Comparison of ENCODE assay signal across 13 mouse cellular contexts in genomic region chr7:109115929-109116328, GRCm38 (mm10). TPM values are rescaled to one million over a fixed set of nuclear protein-coding genes. Genes with fewer than 3 reads are reported as not detected.
DNase-seq lines count a peak whose midpoint lies in the region; ATAC-seq and TF ChIP-seq lines count a peak whose summit lies in the region.
"Had no signal": no experiment of that assay in that cellular context is flagged by ENCODE, and none has a peak within 500 bp of the region (broad histone marks: within the 10 kb centered on the region; RNA-seq: fewer than 3 reads in every experiment).

No protein-coding gene starts in this region.

- H3K4me3 ChIP-seq in heart, embryonic 13.5 days, result no peak overlapping the region
- H3K4me3 ChIP-seq in hindbrain, embryonic 14.5 days (replicated peaks; ENCODE audit: low read length), result no peak overlapping the region
- H3K4me3 ChIP-seq in liver, postnatal 0 days (ENCODE audit: low read depth, low read length), result no peak overlapping the region
- no peak overlapping the region for H3K4me3 ChIP-seq in kidney, embryonic 14.5 days (ENCODE audit: low read length)

- peak overlapping the region; percentile 24; the same call in 1 of the 2 replicates for H3K4me2 ChIP-seq in heart, embryonic 13.5 days
- H3K4me2 ChIP-seq in hindbrain, embryonic 14.5 days (replicated peaks), result no peak overlapping the region
- no peak overlapping the region for H3K4me2 ChIP-seq in liver, postnatal 0 days (ENCODE audit: low read depth, low read length)
- no peak overlapping the region for H3K4me2 ChIP-seq in kidney, embryonic 14.5 days (replicated peaks; ENCODE audit: low read depth, low read length)

- ATAC-seq in heart, embryonic 13.5 days (ENCODE audit: extremely low read depth, insufficient number of reproducible peaks, low FRiP score, low TSS enrichment), result no peak
- peak; percentile 60 for ATAC-seq in hindbrain, embryonic 14.5 days (ENCODE audit: low FRiP score)
- no peak for ATAC-seq in liver, postnatal 0 days
- ATAC-seq in kidney, embryonic 14.5 days (ENCODE audit: low FRiP score, low TSS enrichment), result no peak
- ATAC-seq: Patski had no signal

- 57% methylated on average over 4 of the region's 4 CpGs for WGBS in heart, embryonic 13.5 days
- 33% methylated on average over 4 of the region's 4 CpGs for WGBS in hindbrain, embryonic 14.5 days
- WGBS in liver, postnatal 0 days (ENCODE audit: insufficient replicate concordance), result 43% methylated on average over 4 of the region's 4 CpGs
- WGBS in kidney, embryonic 14.5 days, result 70% methylated on average over 4 of the region's 4 CpGs

- DNase-seq in heart, adult 18-20 months, result no peak
- DNase-seq in hindbrain, embryonic 14.5 days (ENCODE audit: low spot score), result peak; percentile 20
- peak; percentile 13 for DNase-seq in liver, postnatal 0 days
- peak; percentile 79 for DNase-seq in retina, postnatal 1 day
- no peak for DNase-seq in ovary, postnatal 10 days (ENCODE audit: low spot score)
- no peak for DNase-seq in lung, postnatal 14 days
- DNase-seq: adrenal gland, postnatal 25 days; cerebellum, adult 9-10 months; gastrocnemius, postnatal 14 days; kidney, postnatal 10 days had no signal

- H3K27ac ChIP-seq in heart, embryonic 13.5 days (replicated peaks), result peak overlapping the region; percentile 67
- H3K27ac ChIP-seq in hindbrain, embryonic 14.5 days, result peak overlapping the region; percentile 70
- no peak overlapping the region for H3K27ac ChIP-seq in liver, postnatal 0 days (ENCODE audit: low read depth)
- H3K27ac ChIP-seq in kidney, embryonic 14.5 days (ENCODE audit: low read depth, low read length), result no peak overlapping the region

- TF ChIP-seq CTCF in liver, postnatal 0 days (IDR thresholded peaks at IDR 0.05; ENCODE audit: low read depth), result no peak

- H3K9ac ChIP-seq in heart, embryonic 13.5 days, result no peak overlapping the region
- H3K9ac ChIP-seq in hindbrain, embryonic 14.5 days, result no peak overlapping the region; the same call in 1 of the 2 replicates
- H3K9ac ChIP-seq in liver, postnatal 0 days (replicated peaks), result no peak overlapping the region
- no peak overlapping the region for H3K9ac ChIP-seq in kidney, embryonic 14.5 days (ENCODE audit: low read depth, low read length)

- H3K4me1 ChIP-seq in heart, embryonic 13.5 days, result peaks cover 6% of the 10 kb centered on the region
- peaks cover 10% of the 10 kb centered on the region for H3K4me1 ChIP-seq in hindbrain, embryonic 14.5 days (replicated peaks; ENCODE audit: control insufficient read depth, insufficient read depth, low read length)
- peaks cover 22% of the 10 kb centered on the region for H3K4me1 ChIP-seq in liver, postnatal 0 days (ENCODE audit: insufficient read depth)
- H3K4me1 ChIP-seq in kidney, embryonic 14.5 days (ENCODE audit: control insufficient read depth, insufficient read depth, low read length), result no peaks in the 10 kb centered on the region

- TF ChIP-seq EP300 in liver, postnatal 0 days (IDR thresholded peaks at IDR 0.05; ENCODE audit: low read depth), result no peak

- H3K9me3 ChIP-seq in heart, embryonic 13.5 days, result no peaks in the 10 kb centered on the region
- H3K9me3 ChIP-seq in hindbrain, embryonic 14.5 days (ENCODE audit: control insufficient read depth, low read length), result no peaks in the 10 kb centered on the region
- no peaks in the 10 kb centered on the region for H3K9me3 ChIP-seq in liver, postnatal 0 days (ENCODE audit: low read length)
- H3K9me3 ChIP-seq in kidney, embryonic 14.5 days (ENCODE audit: control insufficient read depth, low read length), result no peaks in the 10 kb centered on the region

- H3K27me3 ChIP-seq in heart, embryonic 13.5 days (replicated peaks), result 0 out of 2 replicates have a peak, but pooled peaks cover 3% of the 10 kb centered on the region
- H3K27me3 ChIP-seq in hindbrain, embryonic 14.5 days (ENCODE audit: control insufficient read depth, insufficient read depth, low read length), result no peaks in the 10 kb centered on the region
- no peaks in the 10 kb centered on the region for H3K27me3 ChIP-seq in liver, postnatal 0 days (ENCODE audit: insufficient read depth, low read length)
- no peaks in the 10 kb centered on the region for H3K27me3 ChIP-seq in kidney, embryonic 14.5 days (ENCODE audit: control insufficient read depth, insufficient read depth, low read length)

- H3K36me3 ChIP-seq in heart, embryonic 13.5 days, result no peaks in the 10 kb centered on the region
- H3K36me3 ChIP-seq in hindbrain, embryonic 14.5 days (replicated peaks; ENCODE audit: control insufficient read depth, insufficient read depth), result no peaks in the 10 kb centered on the region
- H3K36me3 ChIP-seq in liver, postnatal 0 days (replicated peaks; ENCODE audit: insufficient read depth, low read length), result no peaks in the 10 kb centered on the region
- no peaks in the 10 kb centered on the region for H3K36me3 ChIP-seq in kidney, embryonic 14.5 days (ENCODE audit: control insufficient read depth, insufficient read depth, low read length)

RNA-seq across cellular contexts. Expression of gene Ric3, which starts 32.8 kb away (rescaled TPM):
- polyA plus RNA-seq in heart, embryonic 13.5 days (2015; fragmentation: Nextera tagmentation; extraction: Ambion mirVana), result 0.75 and 0.82 TPM in 2 replicates
- total RNA-seq in heart, adult 18-20 months (2021), result 1 to 10 TPM; 2.6 to 3.4 TPM
- polyA plus RNA-seq in hindbrain, embryonic 14.5 days (2014; fragmentation: Nextera tagmentation; extraction: Ambion mirVana), result 33.3 and 34.4 TPM in 2 replicates
- polyA plus RNA-seq in liver, postnatal 0 days (2015; fragmentation: Nextera tagmentation; extraction: Ambion mirVana), result 0.33 and 0.36 TPM in 2 replicates
- polyA plus RNA-seq in kidney, embryonic 14.5 days (2014; fragmentation: Nextera tagmentation; extraction: Ambion mirVana), result 1.4 and 2.2 TPM in 2 replicates

RNA-seq across cellular contexts. Expression of gene Lmo1, which starts 59.1 kb away (rescaled TPM):
- polyA plus RNA-seq in heart, embryonic 13.5 days (2015; fragmentation: Nextera tagmentation; extraction: Ambion mirVana), result 1.2 and 1.3 TPM in 2 replicates
- total RNA-seq in heart, adult 18-20 months (2021), result 1 to 10 TPM; 2.6 to 3.5 TPM
- 55.2 and 64.9 TPM in 2 replicates for polyA plus RNA-seq in hindbrain, embryonic 14.5 days (2014; fragmentation: Nextera tagmentation; extraction: Ambion mirVana)
- polyA plus RNA-seq in liver, postnatal 0 days (2015; fragmentation: Nextera tagmentation; extraction: Ambion mirVana), result 1.5 and 1.8 TPM in 2 replicates
- polyA plus RNA-seq in kidney, embryonic 14.5 days (2014; fragmentation: Nextera tagmentation; extraction: Ambion mirVana), result 7.2 and 7.9 TPM in 2 replicates

Comparison
In these comparisons a context has a peak if more than half of its experiments do, and no peak if none do; other contexts are left out.
1. H3K27ac ChIP-seq: peak in heart, embryonic 13.5 days (single experiment) and hindbrain, embryonic 14.5 days (single experiment); none in liver, postnatal 0 days (single experiment) and kidney, embryonic 14.5 days (single experiment).
2. DNase-seq: peak in hindbrain, embryonic 14.5 days (single experiment), liver, postnatal 0 days (single experiment) and retina, postnatal 1 day (single experiment); none in heart, adult 18-20 months (0 of 2), ovary, postnatal 10 days (single experiment) and lung, postnatal 14 days (single experiment).
3. RNA of gene Ric3, which starts 32.8 kb away (polyA plus RNA-seq): 33.3 to 34.4 TPM in hindbrain, embryonic 14.5 days; 1.4 to 2.2 TPM in kidney, embryonic 14.5 days, 0.75 to 0.82 TPM in heart, embryonic 13.5 days and 0.33 to 0.36 TPM in liver, postnatal 0 days; every median in the first group is over 10 times any median in the second.